Comparison of ENCODE assay signal across 26 mouse cellular contexts in genomic region chr4:43591543-43591942, GRCm38 (mm10). TPM values are rescaled to one million over a fixed set of nuclear protein-coding genes. Genes with fewer than 3 reads are reported as not detected.
DNase-seq lines count a peak whose midpoint lies in the region; ATAC-seq and TF ChIP-seq lines count a peak whose summit lies in the region.
"Had no signal": no experiment of that assay in that cellular context is flagged by ENCODE, and none has a peak within 500 bp of the region (broad histone marks: within the 10 kb centered on the region; RNA-seq: fewer than 3 reads in every experiment).

No protein-coding gene starts in this region.

- no peak; the same call in 1 of the 2 replicates for ATAC-seq in forebrain, postnatal 0 days
- ATAC-seq in liver, embryonic 11.5 days (replicated peaks; ENCODE audit: low FRiP score), result no peak
- ATAC-seq: forebrain, embryonic 15.5 days; hindbrain, embryonic 16.5 days had no signal

- DNase-seq in forebrain, postnatal 0 days, result peak; percentile 17
- DNase-seq in forebrain, embryonic 10.5 days (ENCODE audit: extremely low spot score, low spot score), result no peak
- peak; percentile 25 for DNase-seq in liver, embryonic 11.5 days (ENCODE audit: low spot score)
- no peak for DNase-seq in liver
- peak; percentile 41 for DNase-seq in brain, adult 2 months (ENCODE audit: low read depth, low spot score)
- DNase-seq in Muller cell, postnatal 12 days (ENCODE audit: inconsistent ontology term), result no peak
- no peak for DNase-seq in adrenal gland, postnatal 4 days (ENCODE audit: low spot score in 2 of 2)
- DNase-seq: adrenal gland, postnatal 10 days; cerebellum, adult 2 months; cerebellum, postnatal 10 days; embryo, embryonic 11 days; gastrocnemius, postnatal 10 days; heart, adult 18-20 months; heart, postnatal 10 days; heart, postnatal 4 days had no signal

- H3K27ac ChIP-seq in forebrain, postnatal 0 days (ENCODE audit: low read depth, low read length), result no peak overlapping the region
- no peak overlapping the region for H3K27ac ChIP-seq in forebrain, embryonic 10.5 days
- H3K27ac ChIP-seq in liver, embryonic 11.5 days (ENCODE audit: low read depth, low read length), result no peak overlapping the region
- H3K27ac ChIP-seq: embryonic facial prominence, embryonic 15.5 days; forebrain, embryonic 15.5 days; heart, embryonic 10.5 days; hindbrain, embryonic 12.5 days had no signal

- WGBS in forebrain, postnatal 0 days, result 80% methylated on average over 5 of the region's 5 CpGs
- 95% methylated on average over 5 of the region's 5 CpGs for WGBS in forebrain, embryonic 10.5 days
- WGBS in liver, embryonic 11.5 days, result 53% methylated on average over 5 of the region's 5 CpGs

- H3K4me2 ChIP-seq in forebrain, postnatal 0 days (ENCODE audit: low read depth), result no peak overlapping the region
- no peak overlapping the region for H3K4me2 ChIP-seq in liver, embryonic 11.5 days
- H3K4me2 ChIP-seq: embryonic facial prominence, embryonic 15.5 days; forebrain, embryonic 15.5 days; hindbrain, embryonic 12.5 days had no signal

- H3K27me3 ChIP-seq in forebrain, postnatal 0 days (ENCODE audit: insufficient read depth, low read length), result no peaks in the 10 kb centered on the region
- H3K27me3 ChIP-seq in forebrain, embryonic 10.5 days (ENCODE audit: poor library complexity, severe bottlenecking), result no peaks in the 10 kb centered on the region
- H3K27me3 ChIP-seq in liver, embryonic 11.5 days (replicated peaks; ENCODE audit: control insufficient read depth, insufficient read depth, low read length), result no peaks in the 10 kb centered on the region; the same call in 1 of the 2 replicates
- H3K27me3 ChIP-seq: embryonic facial prominence, embryonic 15.5 days; forebrain, embryonic 15.5 days; hindbrain, embryonic 12.5 days had no signal

- H3K9ac ChIP-seq in forebrain, postnatal 0 days, result no peak overlapping the region
- no peak overlapping the region for H3K9ac ChIP-seq in liver, embryonic 11.5 days (ENCODE audit: low read depth, low read length)
- H3K9ac ChIP-seq: embryonic facial prominence, embryonic 15.5 days; forebrain, embryonic 15.5 days; hindbrain, embryonic 12.5 days had no signal

- H3K4me1 ChIP-seq in forebrain, postnatal 0 days (ENCODE audit: insufficient read depth), result no peaks in the 10 kb centered on the region
- H3K4me1 ChIP-seq in forebrain, embryonic 10.5 days, result peaks cover under 1% of the 10 kb centered on the region
- H3K4me1 ChIP-seq in liver, embryonic 11.5 days (replicated peaks; ENCODE audit: control insufficient read depth, insufficient read depth, low read length), result peaks cover 9% of the 10 kb centered on the region
- H3K4me1 ChIP-seq: embryonic facial prominence, embryonic 15.5 days; forebrain, embryonic 15.5 days had no signal

- H3K36me3 ChIP-seq in forebrain, postnatal 0 days (ENCODE audit: insufficient read depth), result no peaks in the 10 kb centered on the region
- H3K36me3 ChIP-seq in forebrain, embryonic 10.5 days (replicated peaks), result no peaks in the 10 kb centered on the region
- no peaks in the 10 kb centered on the region for H3K36me3 ChIP-seq in liver, embryonic 11.5 days (ENCODE audit: control insufficient read depth, insufficient read depth, low read length)
- H3K36me3 ChIP-seq: embryonic facial prominence, embryonic 15.5 days; forebrain, embryonic 15.5 days; heart, embryonic 10.5 days; hindbrain, embryonic 12.5 days had no signal

- TF ChIP-seq CTCF in forebrain, postnatal 0 days (IDR thresholded peaks at IDR 0.05; ENCODE audit: low read depth), result no peak

- H3K4me3 ChIP-seq in forebrain, postnatal 0 days (ENCODE audit: low read depth, low read length), result no peak overlapping the region
- H3K4me3 ChIP-seq in forebrain, embryonic 10.5 days, result no peak overlapping the region
- H3K4me3 ChIP-seq in liver, embryonic 11.5 days (ENCODE audit: low read depth, low read length), result no peak overlapping the region
- H3K4me3 ChIP-seq: embryonic facial prominence, embryonic 15.5 days; erythroblast, embryonic 14.5 days; forebrain, embryonic 15.5 days; heart, embryonic 10.5 days; hindbrain, embryonic 12.5 days had no signal

- H3K9me3 ChIP-seq in forebrain, postnatal 0 days (ENCODE audit: low read length), result no peaks in the 10 kb centered on the region
- no peaks in the 10 kb centered on the region for H3K9me3 ChIP-seq in forebrain, embryonic 10.5 days
- H3K9me3 ChIP-seq in liver, embryonic 11.5 days (ENCODE audit: control insufficient read depth, low read length), result no peaks in the 10 kb centered on the region
- H3K9me3 ChIP-seq: embryonic facial prominence, embryonic 15.5 days; forebrain, embryonic 15.5 days; heart, embryonic 10.5 days; hindbrain, embryonic 12.5 days had no signal

RNA-seq across cellular contexts. Expression of gene Msmp, which starts 7.2 kb away (rescaled TPM):
- not detected in 2 replicates for total RNA-seq in forebrain, postnatal 0 days (2014; rRNA removed)
- polyA plus RNA-seq in forebrain, postnatal 0 days (2015; fragmentation: Nextera tagmentation; extraction: Ambion mirVana), result 0.38 and 1.9 TPM in 2 replicates
- 0.97 TPM in 1 of 2 replicates, not detected in the other for polyA plus RNA-seq in forebrain, embryonic 10.5 days (2016; fragmentation: Nextera tagmentation; extraction: Ambion mirVana)
- polyA plus RNA-seq in liver, embryonic 11.5 days (2014; fragmentation: Nextera tagmentation; extraction: Ambion mirVana), result 0.75 and 2.2 TPM in 2 replicates
- 1 to 10 TPM; 1.4 to 2.2 TPM for total RNA-seq in adrenal gland, postnatal 4 days (2021)
- total RNA-seq: gastrocnemius, postnatal 4 days had no signal
- polyA plus RNA-seq: C2C12; cerebellum, adult 2 months; embryonic facial prominence, embryonic 11.5 days; erythroblast, embryonic 14.5 days; frontal cortex, adult 2 months; heart, embryonic 14.5 days had no signal

RNA-seq across cellular contexts. Expression of gene Gba2, which starts 12.9 kb away (rescaled TPM):
- 31.6 and 37.7 TPM in 2 replicates for total RNA-seq in forebrain, postnatal 0 days (2014; rRNA removed)
- polyA plus RNA-seq in forebrain, postnatal 0 days (2015; fragmentation: Nextera tagmentation; extraction: Ambion mirVana), result 45.4 and 45.5 TPM in 2 replicates
- polyA plus RNA-seq in forebrain, embryonic 10.5 days (2016; fragmentation: Nextera tagmentation; extraction: Ambion mirVana), result 24.3 and 26.4 TPM in 2 replicates
- 18.8 and 20.3 TPM in 2 replicates for polyA plus RNA-seq in liver, embryonic 11.5 days (2014; fragmentation: Nextera tagmentation; extraction: Ambion mirVana)
- 10 to 100 TPM; 17.8 to 18.2 TPM for total RNA-seq in adrenal gland, postnatal 4 days (2021)

RNA-seq across cellular contexts. Expression of gene Rgp1, which starts 13.0 kb away (rescaled TPM):
- 17.6 and 22.6 TPM in 2 replicates for total RNA-seq in forebrain, postnatal 0 days (2014; rRNA removed)
- polyA plus RNA-seq in forebrain, postnatal 0 days (2015; fragmentation: Nextera tagmentation; extraction: Ambion mirVana), result 7.1 and 10.4 TPM in 2 replicates
- 15.3 and 24.2 TPM in 2 replicates for polyA plus RNA-seq in forebrain, embryonic 10.5 days (2016; fragmentation: Nextera tagmentation; extraction: Ambion mirVana)
- 18.4 and 22.9 TPM in 2 replicates for polyA plus RNA-seq in liver, embryonic 11.5 days (2014; fragmentation: Nextera tagmentation; extraction: Ambion mirVana)
- 10 to 100 TPM; 65.3 to 68.5 TPM for total RNA-seq in adrenal gland, postnatal 4 days (2021)

RNA-seq across cellular contexts. Expression of gene Tln1, which starts 29.1 kb away (rescaled TPM):
- total RNA-seq in forebrain, postnatal 0 days (2014; rRNA removed), result 34.4 and 44.1 TPM in 2 replicates
- 66.2 and 80.4 TPM in 2 replicates for polyA plus RNA-seq in forebrain, postnatal 0 days (2015; fragmentation: Nextera tagmentation; extraction: Ambion mirVana)
- polyA plus RNA-seq in forebrain, embryonic 10.5 days (2016; fragmentation: Nextera tagmentation; extraction: Ambion mirVana), result 42.5 and 43.0 TPM in 2 replicates
- 66.4 and 68.4 TPM in 2 replicates for polyA plus RNA-seq in liver, embryonic 11.5 days (2014; fragmentation: Nextera tagmentation; extraction: Ambion mirVana)
- total RNA-seq in adrenal gland, postnatal 4 days (2021), result 100 to 1,000 TPM; 209 to 246 TPM

RNA-seq across cellular contexts. Expression of gene Creb3, which starts 29.4 kb away (rescaled TPM):
- total RNA-seq in forebrain, postnatal 0 days (2014; rRNA removed), result 61.9 and 64.4 TPM in 2 replicates
- polyA plus RNA-seq in forebrain, postnatal 0 days (2015; fragmentation: Nextera tagmentation; extraction: Ambion mirVana), result 84.0 and 87.2 TPM in 2 replicates
- 32.5 and 34.4 TPM in 2 replicates for polyA plus RNA-seq in forebrain, embryonic 10.5 days (2016; fragmentation: Nextera tagmentation; extraction: Ambion mirVana)
- 29.6 and 31.3 TPM in 2 replicates for polyA plus RNA-seq in liver, embryonic 11.5 days (2014; fragmentation: Nextera tagmentation; extraction: Ambion mirVana)
- 100 to 1,000 TPM; 130 to 160 TPM for total RNA-seq in adrenal gland, postnatal 4 days (2021)

Comparison
In these comparisons a context has a peak if more than half of its experiments do, and no peak if none do; other contexts are left out.
1. DNase-seq: peak in forebrain, postnatal 0 days (single experiment), liver, embryonic 11.5 days (single experiment) and brain, adult 2 months (single experiment); none in forebrain, embryonic 10.5 days (single experiment), liver (single experiment), Muller cell, postnatal 12 days (single experiment) and adrenal gland, postnatal 4 days (0 of 2).